Mouse (Mus musculus) layer of hippocampus, postnatal 10 days (tissue): ENCODE measurements at regions not wholly inside any gene's neighbourhood (a gene's known extent, or its start where the extent isn't known, plus 50 kb on each side); places are given as distances from the start of the nearest gene placed in this dataset.

Source experiments
- DNase-seq, 2 experiments: peaks; one replicate each; pipeline ENCODE4 v3.0.0; 2021; ENCODE audit warnings: low spot score in 2 of 2

- no peak for DNase-seq
These were observed 86.1 kb downstream of the Fam114a2 start for GRCm38 (mm10) chr11:57432299-57432698.

DNA sequence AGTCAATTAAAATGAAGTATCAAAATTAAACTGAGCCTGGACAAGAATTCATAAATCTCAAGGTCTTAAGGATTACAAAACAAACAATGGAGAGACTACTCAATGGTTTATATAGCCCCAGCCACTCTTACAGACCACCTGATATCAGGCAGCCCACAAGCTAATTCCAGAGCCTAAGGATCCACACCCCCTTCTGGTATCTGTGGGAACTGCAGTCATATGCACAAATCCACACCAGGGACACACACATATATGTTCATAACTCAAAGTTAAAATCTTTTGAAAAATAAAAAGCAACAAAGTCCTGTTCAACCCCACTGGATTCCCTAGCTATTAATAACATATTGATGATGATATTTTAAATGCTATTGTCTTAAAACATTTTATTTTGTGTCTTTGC lies 86.5 kb downstream of the Fam114a2 start:
- DNase-seq: no peak

DNA sequence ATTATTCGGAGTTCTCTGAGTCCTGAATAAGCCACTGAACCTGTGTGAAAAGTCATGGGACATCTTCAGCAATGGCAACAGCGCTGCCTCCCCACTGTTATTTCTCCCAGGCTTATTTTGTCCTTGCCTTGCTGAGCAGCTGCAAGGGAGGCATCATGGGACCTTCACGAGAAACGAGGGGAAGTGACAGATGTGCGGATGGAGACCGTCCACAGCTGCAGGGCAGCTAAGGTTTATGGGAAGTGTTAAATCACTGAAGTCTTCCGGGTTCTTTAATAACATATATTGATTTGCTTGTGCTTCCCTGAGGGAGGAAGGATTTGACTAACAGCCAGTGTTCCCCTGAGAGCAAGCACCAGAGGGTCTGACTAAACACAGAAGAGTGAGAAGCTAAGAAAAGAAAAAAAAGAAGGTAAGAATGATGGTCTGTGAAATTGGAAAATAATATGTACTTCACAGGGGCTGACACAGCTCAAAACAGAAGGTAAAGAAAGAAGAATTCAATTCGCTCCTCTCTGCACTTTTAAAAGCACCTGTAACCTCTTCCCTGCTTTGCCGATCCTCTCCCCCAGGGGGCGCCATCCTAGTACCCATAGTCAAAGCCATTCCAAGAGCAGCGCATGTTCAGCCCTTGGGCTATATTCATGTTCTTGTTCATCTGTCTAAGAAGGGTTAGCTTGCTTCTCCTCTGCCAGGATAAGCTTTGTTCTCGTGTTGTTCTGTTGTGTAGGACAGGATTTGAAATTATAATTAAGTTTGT lies 92.2 kb downstream of the Fam114a2 start:
- DNase-seq: peak in 1 of 2 experiments; percentile 54

DNA sequence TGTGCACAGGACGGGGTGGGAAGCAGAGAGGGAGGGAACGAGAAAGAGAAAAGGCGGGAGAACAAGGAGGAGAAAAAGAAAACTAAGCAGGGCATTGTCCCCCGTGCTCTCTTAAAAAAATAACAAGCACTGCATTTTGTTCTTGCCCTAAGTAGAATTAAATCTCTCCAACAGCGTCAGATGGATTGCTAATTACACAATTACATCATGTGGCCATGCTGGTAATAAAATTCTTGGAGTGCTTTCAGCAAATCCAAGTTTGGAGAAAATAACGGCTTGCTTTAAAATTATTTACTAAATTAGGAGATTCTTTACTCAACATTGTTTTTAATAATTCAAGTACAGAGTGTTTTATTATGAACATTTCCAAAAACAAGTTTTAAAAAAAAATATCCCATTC lies 99.0 kb downstream of the Fam114a2 start:
- DNase-seq: no peak

DNA sequence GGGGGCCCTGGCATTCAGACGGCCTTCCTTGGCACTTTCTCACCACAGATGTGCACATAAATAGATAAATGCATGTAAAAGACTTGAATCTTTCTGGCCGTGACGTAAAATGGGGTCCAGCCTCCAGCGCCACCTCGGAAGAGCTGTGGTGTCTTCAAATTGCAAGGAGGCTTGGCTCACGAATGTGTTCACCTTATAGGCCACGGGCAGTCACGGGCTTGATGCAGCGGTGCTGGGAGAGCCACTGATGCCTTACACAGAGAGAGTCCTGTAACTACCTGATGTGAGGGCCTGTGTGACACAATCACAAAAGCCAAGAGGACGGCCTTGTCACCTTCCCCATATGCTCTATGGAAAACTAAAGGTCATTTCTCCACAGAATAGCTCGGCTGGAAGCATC lies 102.4 kb downstream of the Fam114a2 start:
- DNase-seq: no peak

GRCm38 (mm10) chr11:57415167-57415566 lies 103.2 kb downstream of the Fam114a2 start:
- no peak for DNase-seq

- DNase-seq: no peak
These were observed 103.7 kb downstream of the Fam114a2 start for GRCm38 (mm10) chr11:57414697-57415096.

GRCm38 (mm10) chr11:57413271-57413670 lies 105.1 kb downstream of the Fam114a2 start:
- no peak for DNase-seq

GRCm38 (mm10) chr11:57412766-57413165 lies 105.7 kb downstream of the Fam114a2 start:
- peak; percentile 41 to 45 for DNase-seq

DNA sequence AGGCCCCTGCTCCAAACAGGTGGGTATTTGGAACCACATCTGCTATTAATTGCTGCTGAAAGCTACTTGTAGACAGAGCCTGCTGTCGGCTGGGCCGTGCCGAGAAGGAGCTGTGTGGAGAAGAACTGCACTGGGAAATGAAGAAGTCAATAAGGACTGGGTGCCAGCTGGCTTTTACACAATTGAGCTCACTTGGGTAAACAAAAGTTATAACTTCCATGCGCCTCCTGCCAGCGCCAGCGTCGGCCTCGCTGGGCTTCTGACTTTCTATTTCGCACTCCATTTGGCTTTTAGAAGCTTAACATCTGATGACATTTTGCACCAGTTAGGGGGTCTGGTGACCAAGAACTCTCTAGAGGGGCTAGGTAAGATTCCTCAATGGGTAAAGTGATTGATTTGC lies 114.2 kb downstream of the Fam114a2 start:
- DNase-seq: peak in 1 of 2 experiments; percentile 38

GRCm38 (mm10) chr11:57401610-57402009 lies 116.8 kb downstream of the Fam114a2 start:
- DNase-seq: no peak

GRCm38 (mm10) chr11:57399366-57399765 lies 119.1 kb downstream of the Fam114a2 start:
- DNase-seq: no peak

DNA sequence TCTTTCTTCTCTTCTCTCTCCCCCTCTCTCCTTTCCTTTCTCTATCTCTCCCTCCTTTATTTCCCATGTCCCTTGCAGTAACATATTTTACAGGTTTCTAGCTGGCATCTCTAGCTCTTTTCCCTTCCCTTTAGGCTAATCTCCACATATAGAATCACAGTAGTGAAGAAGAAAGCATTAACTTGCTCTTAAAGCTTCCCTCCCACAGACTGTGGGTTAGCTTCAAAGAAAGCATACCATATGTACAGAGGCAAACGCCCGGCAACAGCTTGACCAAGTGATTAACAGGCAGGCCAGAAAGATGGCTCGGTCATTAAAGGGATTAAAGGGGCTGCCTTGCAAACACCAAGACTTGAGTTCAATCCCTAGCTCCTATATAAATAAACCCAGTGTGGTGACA lies 122.0 kb downstream of the Fam114a2 start:
- no peak for DNase-seq

DNA sequence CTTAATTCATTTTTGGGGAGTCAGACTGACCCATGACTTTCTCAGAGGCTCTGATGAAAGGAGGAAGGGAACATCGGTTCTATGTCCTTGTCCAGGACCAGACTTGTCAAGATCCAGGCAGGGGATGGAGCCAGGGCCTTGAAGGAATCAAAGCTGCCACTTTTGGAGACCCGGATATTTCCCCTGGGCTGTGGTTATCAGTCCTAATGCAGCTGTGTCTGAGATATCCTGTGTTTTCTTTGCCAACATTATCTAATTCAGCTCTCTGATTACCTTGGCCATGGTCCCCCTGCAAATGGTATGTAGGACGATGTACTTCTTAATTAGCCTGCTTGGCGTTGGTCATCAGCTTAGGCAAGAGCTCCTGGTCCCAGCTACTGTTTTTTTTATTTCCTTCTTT lies 127.6 kb downstream of the Fam114a2 start:
- no peak for DNase-seq
